Mouse (Mus musculus): ENCODE measurements around the gene Abr. TPM values are rescaled to one million over a fixed set of nuclear protein-coding genes. Genes with fewer than 3 reads are reported as not detected.

The Abr gene
- polyA plus RNA-seq, 1 experiment from 2014 or later: 2.8 TPM

GRCm38 (mm10) chr11:76484033-76484432 lies 138.1 kb downstream of the Abr start:
- Histone ChIP-seq H3K36me3 (no peaks in the 10 kb centered on the region), H3K4me2 (no peak overlapping the region), H3K27ac (peak overlapping the region; percentile 15; the same call in 1 of the 2 replicates), H3K4me3 (replicated peaks) (no peak overlapping the region), H3K4me1 (replicated peaks) (peaks cover 29% of the 10 kb centered on the region), H3K9me3 (replicated peaks) (no peaks in the 10 kb centered on the region), H3K9ac (no peak overlapping the region), H3K27me3 (no peaks in the 10 kb centered on the region)
- DNase-seq: no peak
- ATAC-seq (ENCODE audit: low read depth): no peak
- 76% methylated on average over 2 of the region's 2 CpGs for WGBS (ENCODE audit: insufficient replicate concordance)

- Histone ChIP-seq H3K9ac (no peak overlapping the region), H3K4me1 (replicated peaks) (peaks cover 29% of the 10 kb centered on the region), H3K9me3 (replicated peaks) (no peaks in the 10 kb centered on the region), H3K4me2 (0 out of 2 replicates have a peak overlapping the region, but pooled peaks have one; percentile 15), H3K27ac (peak overlapping the region; percentile 60), H3K27me3 (no peaks in the 10 kb centered on the region), H3K36me3 (no peaks in the 10 kb centered on the region), H3K4me3 (replicated peaks) (no peak overlapping the region)
- WGBS (ENCODE audit: insufficient replicate concordance): 11% methylated on average over 4 of the region's 4 CpGs
- 0 out of 2 replicates have a peak, but pooled peaks have one; percentile 53 for ATAC-seq (ENCODE audit: low read depth)
- DNase-seq: no peak
These were observed 138.9 kb downstream of the Abr start for GRCm38 (mm10) chr11:76483171-76483727.

GRCm38 (mm10) chr11:76482697-76483096 lies 139.4 kb downstream of the Abr start:
- Histone ChIP-seq H3K27me3 (no peaks in the 10 kb centered on the region), H3K9me3 (replicated peaks) (no peaks in the 10 kb centered on the region), H3K36me3 (no peaks in the 10 kb centered on the region), H3K27ac (peak overlapping the region; percentile 60), H3K4me2 (0 out of 2 replicates have a peak overlapping the region, but pooled peaks have one; percentile 15), H3K9ac (no peak overlapping the region), H3K4me1 (replicated peaks) (peaks cover 29% of the 10 kb centered on the region), H3K4me3 (replicated peaks) (no peak overlapping the region)
- 22% methylated on average over 5 of the region's 5 CpGs for WGBS (ENCODE audit: insufficient replicate concordance)
- no peak for DNase-seq
- ATAC-seq (ENCODE audit: low read depth): no peak

- Histone ChIP-seq H3K9ac (no peak overlapping the region), H3K4me1 (replicated peaks) (peaks cover 28% of the 10 kb centered on the region), H3K27ac (0 out of 2 replicates have a peak overlapping the region, but pooled peaks have one; percentile 9), H3K36me3 (no peaks in the 10 kb centered on the region), H3K4me2 (no peak overlapping the region), H3K27me3 (no peaks in the 10 kb centered on the region), H3K9me3 (replicated peaks) (no peaks in the 10 kb centered on the region), H3K4me3 (replicated peaks) (no peak overlapping the region)
- DNase-seq: no peak
- 41% methylated on average over 5 of the region's 5 CpGs for WGBS (ENCODE audit: insufficient replicate concordance)
- ATAC-seq (ENCODE audit: low read depth): no peak
These were observed 139.9 kb downstream of the Abr start for GRCm38 (mm10) chr11:76482183-76482582.

- Histone ChIP-seq H3K9ac (no peak overlapping the region), H3K4me1 (replicated peaks) (peaks cover 25% of the 10 kb centered on the region), H3K27me3 (no peaks in the 10 kb centered on the region), H3K36me3 (no peaks in the 10 kb centered on the region), H3K4me3 (replicated peaks) (no peak overlapping the region), H3K9me3 (replicated peaks) (no peaks in the 10 kb centered on the region), H3K4me2 (no peak overlapping the region), H3K27ac (no peak overlapping the region)
- ATAC-seq (ENCODE audit: low read depth) (no peak), DNase-seq (no peak)
- 61% methylated on average over 4 of the region's 4 CpGs for WGBS (ENCODE audit: insufficient replicate concordance)
These were observed 142.4 kb downstream of the Abr start for GRCm38 (mm10) chr11:76479729-76480128.

- no peak overlapping the region for H3K9ac ChIP-seq
- H3K4me3 ChIP-seq (replicated peaks): no peak overlapping the region
- WGBS (ENCODE audit: insufficient replicate concordance): 59% methylated on average over 13 of the region's 13 CpGs
- H3K36me3 ChIP-seq: no peaks in the 10 kb centered on the region
- ATAC-seq (ENCODE audit: low read depth): no peak
- DNase-seq: no peak
- H3K4me2 ChIP-seq: no peak overlapping the region
- peaks cover 22% of the 10 kb centered on the region for H3K4me1 ChIP-seq (replicated peaks)
- no peaks in the 10 kb centered on the region for H3K9me3 ChIP-seq (replicated peaks)
- no peaks in the 10 kb centered on the region for H3K27me3 ChIP-seq
- H3K27ac ChIP-seq: no peak overlapping the region
These were observed 143.1 kb downstream of the Abr start for GRCm38 (mm10) chr11:76478676-76479655.

- no peak overlapping the region for H3K4me2 ChIP-seq
- H3K4me3 ChIP-seq (replicated peaks): no peak overlapping the region
- no peaks in the 10 kb centered on the region for H3K27me3 ChIP-seq
- H3K9ac ChIP-seq: no peak overlapping the region
- H3K9me3 ChIP-seq (replicated peaks): no peaks in the 10 kb centered on the region
- H3K36me3 ChIP-seq: no peaks in the 10 kb centered on the region
- no peak overlapping the region for H3K27ac ChIP-seq
- peaks cover 3% of the 10 kb centered on the region for H3K4me1 ChIP-seq (replicated peaks)
- ATAC-seq (ENCODE audit: low read depth) (no peak), DNase-seq (no peak)
- 54% methylated on average over 5 of the region's 5 CpGs for WGBS (ENCODE audit: insufficient replicate concordance)
These were observed 145.0 kb downstream of the Abr start for GRCm38 (mm10) chr11:76477095-76477525.

- Histone ChIP-seq H3K4me1 (replicated peaks) (no peaks in the 10 kb centered on the region), H3K9me3 (replicated peaks) (no peaks in the 10 kb centered on the region), H3K4me2 (no peak overlapping the region), H3K27ac (no peak overlapping the region), H3K36me3 (no peaks in the 10 kb centered on the region), H3K27me3 (no peaks in the 10 kb centered on the region), H3K9ac (no peak overlapping the region), H3K4me3 (replicated peaks) (no peak overlapping the region)
- ATAC-seq (ENCODE audit: low read depth) (no peak), DNase-seq (no peak)
- WGBS (ENCODE audit: insufficient replicate concordance): 51% methylated on average over 8 of the region's 8 CpGs
These were observed 145.6 kb downstream of the Abr start for GRCm38 (mm10) chr11:76476376-76477094.

GRCm38 (mm10) chr11:76472617-76473016 lies 149.5 kb downstream of the Abr start:
- Histone ChIP-seq H3K4me1 (replicated peaks) (no peaks in the 10 kb centered on the region), H3K4me2 (no peak overlapping the region), H3K27me3 (no peaks in the 10 kb centered on the region), H3K27ac (no peak overlapping the region), H3K36me3 (no peaks in the 10 kb centered on the region), H3K4me3 (replicated peaks) (no peak overlapping the region), H3K9me3 (replicated peaks) (no peaks in the 10 kb centered on the region), H3K9ac (no peak overlapping the region)
- DNase-seq (no peak), ATAC-seq (ENCODE audit: low read depth) (no peak)
- WGBS (ENCODE audit: insufficient replicate concordance): 50% methylated on average over 5 of the region's 5 CpGs

GRCm38 (mm10) chr11:76469311-76469998 lies 152.7 kb downstream of the Abr start:
- 0 out of 2 replicates have a peak, but pooled peaks cover 3% of the 10 kb centered on the region for H3K27me3 ChIP-seq

More at GRCm38 (mm10) chr11:76469311-76469998, 152.7 kb downstream of the Abr start:
- Histone ChIP-seq H3K9ac (no peak overlapping the region), H3K9me3 (replicated peaks) (no peaks in the 10 kb centered on the region), H3K27ac (no peak overlapping the region), H3K36me3 (no peaks in the 10 kb centered on the region), H3K4me3 (replicated peaks) (no peak overlapping the region), H3K4me2 (no peak overlapping the region), H3K4me1 (replicated peaks) (0 out of 2 replicates have a peak, but pooled peaks cover 3% of the 10 kb centered on the region)
- 67% methylated on average over 11 of the region's 11 CpGs for WGBS (ENCODE audit: insufficient replicate concordance)
- DNase-seq (no peak), ATAC-seq (ENCODE audit: low read depth) (no peak)

Measured in liver, embryonic 13.5 days (tissue).